Mouse (Mus musculus) lung, postnatal 4 days (tissue): ENCODE measurements around the gene Wfikkn1.

ENCODE experiments used
- DNase-seq, 2 experiments: peaks; one replicate each; pipeline ENCODE4 v3.0.0; 2021

Gene Wfikkn1

DNA sequence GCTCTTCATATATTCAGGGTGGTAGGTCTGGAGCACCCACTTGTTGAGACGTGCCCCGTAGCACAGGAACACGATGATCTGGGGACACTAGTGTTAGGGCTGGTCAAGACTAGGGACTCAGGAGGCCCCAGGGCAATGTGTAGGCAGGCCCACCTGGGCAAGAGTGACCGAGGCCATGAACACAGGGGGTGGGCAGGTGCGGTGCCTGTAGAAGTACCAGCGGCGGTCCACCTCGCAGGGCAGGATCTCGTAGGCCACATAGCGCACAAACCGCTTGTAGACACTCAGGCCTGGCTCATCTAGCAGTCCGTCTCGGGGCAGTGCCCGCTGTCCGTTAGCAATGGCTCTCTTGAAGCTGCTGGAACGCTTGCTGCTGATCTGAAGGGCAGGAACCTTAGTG, 44.8 kb downstream of the Wfikkn1 start:
- DNase-seq = no peak

DNA sequence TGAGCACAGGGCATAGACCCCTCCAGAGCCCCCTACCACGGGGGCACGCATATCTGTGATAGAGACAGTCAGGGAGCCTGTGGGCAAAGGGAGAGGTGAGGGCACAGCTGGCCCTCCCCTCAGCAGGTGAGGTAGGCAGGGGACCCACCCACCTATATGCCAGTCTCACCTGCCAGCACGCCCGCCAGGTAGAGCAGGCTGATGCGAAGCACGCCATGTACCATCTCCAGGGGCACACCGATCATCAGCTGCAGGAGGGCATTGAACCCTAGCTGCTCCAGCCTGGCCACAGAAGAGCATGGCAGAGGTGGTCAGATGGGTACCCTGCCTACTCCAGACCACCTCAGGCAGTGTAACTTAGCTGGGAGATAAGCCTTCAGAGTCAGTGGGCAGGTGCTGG, 45.4 kb downstream of the Wfikkn1 start:
- DNase-seq = no peak

GRCm38 (mm10) chr17:25834595-25835222, 45.9 kb downstream of the Wfikkn1 start:
- no peak for DNase-seq

DNA sequence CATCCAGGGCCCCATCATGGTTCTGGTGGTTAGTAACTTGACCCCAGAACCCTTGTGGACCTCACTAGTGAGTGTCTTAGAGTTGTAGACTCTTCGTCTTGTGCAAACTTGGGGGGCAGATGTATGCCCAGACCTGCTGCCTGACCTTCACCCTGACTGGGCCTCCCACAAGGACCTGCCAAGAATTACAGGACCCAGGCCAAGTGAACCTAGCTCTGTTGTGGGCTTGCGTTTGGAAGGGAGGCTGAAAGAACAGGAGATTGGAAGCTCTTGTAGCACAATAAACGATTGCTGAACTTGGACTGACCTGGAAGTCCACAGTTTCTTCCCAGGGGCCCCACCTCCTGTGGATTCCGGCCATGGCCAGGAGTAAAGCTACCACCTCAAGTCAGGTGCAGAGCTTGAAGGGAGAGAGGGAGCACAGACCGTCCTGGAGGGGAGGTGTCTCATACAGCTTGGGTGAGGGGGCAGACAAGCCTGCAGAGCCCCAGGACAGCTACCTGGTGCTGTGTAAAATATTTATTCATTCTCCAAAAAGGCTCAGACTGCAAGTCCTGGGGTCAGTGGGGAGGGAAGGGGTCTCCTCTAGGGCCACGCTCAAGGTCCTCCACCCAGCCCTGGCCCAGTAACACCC, 46.6 kb downstream of the Wfikkn1 start:
- no peak for DNase-seq

DNA sequence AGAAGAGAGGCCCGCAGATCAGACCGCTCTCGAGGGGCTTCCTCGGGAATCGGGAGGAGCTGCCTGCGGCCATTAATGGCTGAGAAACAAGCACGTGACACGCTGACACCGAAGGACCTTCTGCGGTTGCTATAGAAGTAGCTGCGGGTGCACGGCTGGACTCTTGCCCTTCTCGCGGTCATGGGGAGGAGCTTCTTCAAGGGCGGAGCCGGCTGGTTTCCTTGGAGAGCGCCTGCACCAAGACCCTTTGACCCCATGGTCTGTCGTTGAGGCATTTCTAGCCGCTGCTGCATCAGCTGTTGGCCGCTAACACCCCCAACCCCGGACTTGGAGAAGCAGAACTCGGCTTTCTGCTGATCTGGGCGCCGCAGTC, 47.4 kb downstream of the Wfikkn1 start, which contains the start of gene Stub1:
TSS of gene Stub1 (minus strand) at position 114 of the 373 bp plus-strand sequence.
- peak; percentile 93 to 96 for DNase-seq

- peak; percentile 100 for DNase-seq
Measured at GRCm38 (mm10) chr17:25832436-25833290, 48.0 kb downstream of the Wfikkn1 start.

DNA sequence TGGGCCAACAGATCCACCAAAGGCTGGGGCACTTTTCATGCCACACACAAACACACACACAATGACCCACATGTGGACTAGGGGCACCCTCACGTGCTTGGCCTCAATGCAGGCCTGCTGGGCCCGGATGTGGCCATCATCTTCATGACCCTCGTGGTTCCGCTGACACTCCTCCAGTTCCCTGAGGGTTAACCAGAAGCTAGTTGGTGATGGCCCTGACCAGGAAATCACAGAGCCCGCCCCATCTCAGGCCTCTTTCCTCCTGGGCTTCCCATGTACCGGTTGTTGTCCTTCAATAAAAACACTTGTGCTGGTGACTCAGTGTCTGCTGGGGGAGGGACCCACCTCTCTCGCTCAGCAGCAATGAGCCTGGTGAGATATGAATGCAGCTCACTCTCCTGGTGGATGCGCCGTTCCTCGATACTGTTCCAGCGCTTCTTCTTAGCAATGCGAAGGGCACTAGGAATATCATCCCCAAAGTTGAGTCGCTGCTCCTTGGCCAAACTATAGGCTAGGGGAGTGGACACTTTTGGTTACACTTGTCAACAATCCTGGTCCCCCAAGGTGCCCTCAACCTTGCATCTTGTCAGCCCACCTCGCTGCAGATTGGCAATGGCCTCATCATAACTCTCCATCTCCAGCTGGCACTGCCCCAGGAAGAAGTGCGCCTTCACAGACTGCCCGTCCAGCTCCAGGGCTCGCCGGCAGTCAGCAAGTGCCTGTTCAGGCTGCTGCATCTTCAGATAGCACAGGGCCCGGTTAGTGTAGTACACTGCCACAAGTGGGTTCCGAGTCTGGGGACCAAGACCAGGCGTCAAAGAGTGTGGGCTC, 49.0 kb downstream of the Wfikkn1 start:
- DNase-seq = peak in 1 of 2 experiments; percentile 53

DNA sequence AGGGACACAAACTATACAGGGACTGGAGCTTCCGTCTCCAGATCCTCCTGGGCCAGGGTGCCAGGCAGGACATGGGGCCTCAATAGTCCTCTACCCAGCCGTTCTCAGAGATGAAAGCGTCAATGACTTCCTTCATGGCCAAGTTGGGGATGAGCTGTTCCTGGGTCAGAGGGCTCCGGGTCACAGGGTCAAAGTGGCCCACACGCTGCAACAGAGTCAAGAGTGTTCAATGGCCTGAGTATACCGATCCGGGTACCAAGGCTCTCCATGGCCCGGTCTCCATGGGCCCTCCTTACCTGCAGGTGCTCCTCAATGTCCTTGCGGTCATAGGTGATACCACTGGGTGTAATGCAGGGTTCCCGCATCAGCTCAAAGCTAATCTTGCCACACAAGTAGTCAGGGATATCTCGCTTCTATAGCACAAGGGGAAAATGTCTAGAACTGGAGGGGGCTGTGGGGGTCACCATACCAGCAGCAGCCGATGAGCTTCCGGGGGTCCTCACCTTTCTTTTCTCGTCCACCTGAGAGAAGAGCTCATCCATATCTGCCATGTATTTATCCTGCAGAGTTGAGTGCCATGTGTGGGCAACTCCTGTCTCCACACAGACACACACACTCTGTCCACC, 49.7 kb downstream of the Wfikkn1 start:
- no peak for DNase-seq

DNA sequence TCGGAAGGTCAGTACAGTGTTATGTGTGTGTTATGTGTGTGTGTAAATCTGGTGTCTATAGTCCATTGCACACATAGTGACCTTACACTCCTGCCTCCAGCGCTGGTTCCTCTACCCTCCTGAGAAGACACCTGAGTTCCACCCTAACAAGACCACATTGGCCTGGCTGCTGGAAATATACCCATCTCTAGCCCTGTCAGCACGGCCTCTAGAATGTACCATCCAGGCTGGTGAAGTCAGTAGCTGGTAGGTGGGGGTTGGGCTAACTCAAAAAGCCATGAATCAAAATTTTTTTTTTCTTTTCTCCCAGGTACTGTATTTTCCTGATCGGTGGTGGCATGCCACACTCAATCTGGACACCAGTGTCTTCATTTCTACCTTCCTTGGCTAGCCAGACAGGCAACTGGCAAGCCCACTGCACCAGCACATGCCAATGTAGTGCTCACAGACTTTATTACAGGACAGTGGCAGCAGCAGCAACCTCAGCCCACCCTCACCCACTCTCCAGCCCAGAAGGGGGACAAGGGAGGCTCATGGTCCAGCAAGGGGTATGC, 50.4 kb downstream of the Wfikkn1 start:
- no peak for DNase-seq

- DNase-seq = no peak
Measured at GRCm38 (mm10) chr17:25829558-25830017, 51.1 kb downstream of the Wfikkn1 start.

DNA sequence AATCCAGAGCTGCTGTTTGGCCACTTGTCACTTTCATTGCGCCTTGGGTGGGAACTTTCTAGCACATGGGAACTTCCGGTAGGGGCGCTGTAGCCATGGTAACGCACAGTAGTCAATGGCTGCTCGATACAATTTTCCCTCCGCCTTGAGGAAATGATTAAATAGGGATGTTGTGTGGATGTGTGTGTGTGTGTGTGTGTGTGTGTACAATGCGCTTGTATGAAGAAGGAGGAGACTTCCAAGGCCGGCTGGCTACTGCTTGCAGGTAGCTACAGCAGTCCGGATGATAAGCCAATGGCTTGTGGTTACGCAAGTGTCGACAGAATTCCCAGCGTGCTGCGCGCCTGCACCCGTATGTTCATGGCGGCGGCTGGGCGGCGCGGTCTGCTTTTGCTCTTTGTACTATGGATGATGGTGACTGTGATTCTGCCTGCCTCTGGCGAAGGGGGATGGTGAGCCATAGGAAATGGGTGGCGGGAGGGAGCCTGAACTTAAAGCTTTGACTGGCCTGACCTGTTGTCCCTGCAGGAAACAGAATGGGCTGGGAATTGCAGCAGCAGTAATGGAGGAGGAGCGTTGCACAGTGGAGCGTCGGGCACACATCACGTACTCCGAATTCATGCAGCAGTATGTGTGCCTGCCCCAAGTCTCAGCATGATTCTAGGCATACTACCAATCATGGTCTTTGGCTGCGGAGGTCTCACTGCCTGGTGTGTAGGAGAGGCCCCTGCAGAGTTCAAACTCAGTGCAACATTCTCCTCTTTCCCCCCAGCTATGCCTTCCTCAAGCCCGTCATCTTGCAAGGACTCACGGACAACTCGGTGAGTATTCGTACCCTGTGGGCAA, 51.7 kb downstream of the Wfikkn1 start, which contains the start of gene Jmjd8:
TSS of gene Jmjd8 (plus strand) at position 156 of the 846 bp plus-strand sequence.
- DNase-seq = peak; percentile 78 to 79

- no peak for DNase-seq
Measured at GRCm38 (mm10) chr17:25828223-25828594, 52.4 kb downstream of the Wfikkn1 start.
